Mouse (Mus musculus): ENCODE results near the gene Gfm1. TPM values are rescaled to one million over a fixed set of nuclear protein-coding genes. Genes with fewer than 3 reads are reported as not detected.

Gene Gfm1
- polyA plus RNA-seq, 1 experiment from 2014 or later: 53.5 TPM

DNA sequence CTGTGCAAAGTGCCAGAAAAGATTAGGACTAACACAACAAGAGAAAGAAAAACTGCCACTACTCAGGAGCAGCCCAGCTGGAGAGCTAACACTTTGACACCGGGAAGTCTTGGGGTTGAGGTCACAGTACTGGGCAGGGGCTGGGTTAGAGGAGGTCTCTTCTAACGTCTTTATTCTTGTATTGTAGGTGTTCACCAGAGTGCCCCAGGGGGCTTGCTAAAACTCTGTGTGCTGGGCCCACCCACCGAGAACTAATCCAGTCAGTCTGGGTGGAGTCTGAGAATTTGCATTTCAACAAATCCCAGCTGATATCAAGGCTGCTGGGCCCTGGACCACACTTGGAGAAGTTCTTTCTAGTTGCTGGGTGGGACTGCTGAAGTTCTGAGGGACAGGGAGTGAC, 74.0 kb downstream of the Gfm1 start:
- H3K9me3 ChIP-seq (ENCODE audit: control insufficient read depth, low read length): no peaks in the 10 kb centered on the region
- no peaks in the 10 kb centered on the region for H3K36me3 ChIP-seq (ENCODE audit: control insufficient read depth, insufficient read depth, low read length)
- no peak overlapping the region for H3K9ac ChIP-seq (ENCODE audit: low read depth, low read length)
- 8% methylated on average over 3 of the region's 3 CpGs for WGBS
- no peak overlapping the region for H3K4me3 ChIP-seq (ENCODE audit: low read depth, low read length)
- H3K4me2 ChIP-seq (ENCODE audit: low read depth, low read length): no peak overlapping the region
- no peaks in the 10 kb centered on the region for H3K4me1 ChIP-seq (ENCODE audit: control insufficient read depth, insufficient read depth, low read length)
- DNase-seq (ENCODE audit: low spot score) (no peak), ATAC-seq (ENCODE audit: low read depth) (no peak)
- no peak overlapping the region for H3K27ac ChIP-seq (replicated peaks; ENCODE audit: low read depth, low read length)
- no peaks in the 10 kb centered on the region for H3K27me3 ChIP-seq (replicated peaks; ENCODE audit: control insufficient read depth, insufficient read depth, low read length)

DNA sequence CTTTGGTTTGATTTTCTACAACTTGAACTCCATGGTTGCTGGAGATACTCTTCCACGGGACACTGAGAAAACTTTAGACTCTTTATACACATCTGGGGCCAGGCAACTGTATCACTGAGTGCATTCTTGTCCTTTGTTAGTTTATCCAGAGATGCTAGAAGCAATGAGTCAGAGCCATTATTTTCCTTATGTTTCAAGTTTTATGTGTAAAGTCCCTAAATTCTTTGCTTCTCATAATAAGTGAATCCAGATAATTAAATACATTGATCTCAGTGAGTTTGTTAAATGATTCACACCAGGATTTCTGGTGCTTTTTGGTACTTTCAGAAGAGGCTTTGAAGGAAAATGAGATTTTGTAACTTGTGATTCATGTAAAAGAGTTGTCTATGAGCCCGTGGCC, 75.4 kb downstream of the Gfm1 start:
- no peak overlapping the region for H3K4me3 ChIP-seq (ENCODE audit: low read depth, low read length)
- H3K9ac ChIP-seq (ENCODE audit: low read depth, low read length): no peak overlapping the region
- no peak for DNase-seq (ENCODE audit: low spot score)
- no peaks in the 10 kb centered on the region for H3K4me1 ChIP-seq (ENCODE audit: control insufficient read depth, insufficient read depth, low read length)
- WGBS: 66% methylated on average over 2 of the region's 2 CpGs
- H3K36me3 ChIP-seq (ENCODE audit: control insufficient read depth, insufficient read depth, low read length): no peaks in the 10 kb centered on the region
- H3K27me3 ChIP-seq (replicated peaks; ENCODE audit: control insufficient read depth, insufficient read depth, low read length): no peaks in the 10 kb centered on the region
- H3K9me3 ChIP-seq (ENCODE audit: control insufficient read depth, low read length): no peaks in the 10 kb centered on the region
- no peak for ATAC-seq (ENCODE audit: low read depth)
- H3K4me2 ChIP-seq (ENCODE audit: low read depth, low read length): no peak overlapping the region
- no peak overlapping the region for H3K27ac ChIP-seq (replicated peaks; ENCODE audit: low read depth, low read length)

DNA sequence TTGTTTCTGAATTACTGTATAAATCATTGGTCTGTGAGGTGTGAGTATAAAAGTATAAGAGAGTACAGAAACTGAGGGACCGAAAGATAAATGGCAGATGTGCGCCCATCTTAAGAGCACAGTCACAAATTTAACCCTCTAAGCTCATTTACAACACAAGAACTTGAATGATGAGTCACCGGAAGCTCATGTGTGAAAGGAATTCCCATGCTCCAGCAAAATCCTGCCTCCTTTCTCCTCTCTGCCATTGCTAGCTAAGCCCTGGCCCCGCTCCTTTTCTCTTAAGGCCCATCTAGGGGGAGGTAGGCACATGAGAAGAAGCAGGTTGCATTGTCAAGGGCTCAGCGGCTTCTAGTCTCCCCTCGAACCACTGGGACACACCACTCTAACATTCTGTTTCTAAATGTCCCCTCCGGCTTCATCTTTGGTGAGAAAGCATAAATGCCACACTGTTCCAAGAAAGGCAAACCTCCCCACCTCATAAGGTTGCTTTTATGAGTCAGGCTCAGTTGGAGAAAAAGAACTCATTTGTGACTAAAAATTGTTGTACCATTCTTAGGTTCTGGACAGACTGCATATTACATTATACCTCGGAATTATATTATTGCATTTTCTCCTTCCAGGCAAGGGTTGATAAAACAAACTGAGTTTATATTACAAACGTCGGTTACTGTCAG, 78.5 kb downstream of the Gfm1 start:
- Histone ChIP-seq H3K36me3 (ENCODE audit: control insufficient read depth, insufficient read depth, low read length) (no peaks in the 10 kb centered on the region), H3K27me3 (replicated peaks; ENCODE audit: control insufficient read depth, insufficient read depth, low read length) (0 out of 2 replicates have a peak, but pooled peaks cover 3% of the 10 kb centered on the region), H3K4me3 (ENCODE audit: low read depth, low read length) (no peak overlapping the region), H3K4me2 (ENCODE audit: low read depth, low read length) (no peak overlapping the region), H3K9me3 (ENCODE audit: control insufficient read depth, low read length) (no peaks in the 10 kb centered on the region), H3K9ac (ENCODE audit: low read depth, low read length) (no peak overlapping the region), H3K4me1 (ENCODE audit: control insufficient read depth, insufficient read depth, low read length) (no peaks in the 10 kb centered on the region), H3K27ac (replicated peaks; ENCODE audit: low read depth, low read length) (no peak overlapping the region)
- WGBS: 69% methylated on average over 10 of the region's 10 CpGs
- ATAC-seq (ENCODE audit: low read depth) (no peak), DNase-seq (ENCODE audit: low spot score) (no peak)

DNA sequence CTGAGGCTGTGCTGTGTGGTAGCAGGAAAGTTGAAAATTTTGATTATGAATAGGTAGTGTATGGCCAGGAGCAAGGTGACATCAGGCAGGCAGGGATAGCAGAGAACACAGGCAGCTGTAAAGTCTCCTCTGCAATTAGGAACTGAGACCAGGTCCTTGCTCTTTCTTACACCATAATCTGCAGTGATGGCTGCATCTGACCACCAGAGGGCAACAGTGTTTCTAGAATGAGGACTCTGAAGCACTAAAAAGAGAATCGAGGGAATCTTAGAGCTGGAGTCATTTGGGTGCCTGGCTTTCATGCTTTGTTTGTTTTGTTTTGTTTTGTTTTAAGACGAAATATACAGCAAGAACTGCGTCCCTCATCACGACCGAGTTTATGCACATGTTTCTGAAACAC, 82.9 kb downstream of the Gfm1 start:
- H3K4me2 ChIP-seq (ENCODE audit: low read depth, low read length): no peak overlapping the region
- H3K9me3 ChIP-seq (ENCODE audit: control insufficient read depth, low read length): no peaks in the 10 kb centered on the region
- H3K27me3 ChIP-seq (replicated peaks; ENCODE audit: control insufficient read depth, insufficient read depth, low read length): peaks cover 35% of the 10 kb centered on the region
- peak; percentile 53 for ATAC-seq (ENCODE audit: low read depth)
- H3K4me3 ChIP-seq (ENCODE audit: low read depth, low read length): no peak overlapping the region
- 5% methylated on average over 5 of the region's 5 CpGs for WGBS
- no peaks in the 10 kb centered on the region for H3K4me1 ChIP-seq (ENCODE audit: control insufficient read depth, insufficient read depth, low read length)
- peak; percentile 82 for DNase-seq (ENCODE audit: low spot score)
- H3K9ac ChIP-seq (ENCODE audit: low read depth, low read length): no peak overlapping the region
- no peak overlapping the region for H3K27ac ChIP-seq (replicated peaks; ENCODE audit: low read depth, low read length)
- H3K36me3 ChIP-seq (ENCODE audit: control insufficient read depth, insufficient read depth, low read length): no peaks in the 10 kb centered on the region

DNA sequence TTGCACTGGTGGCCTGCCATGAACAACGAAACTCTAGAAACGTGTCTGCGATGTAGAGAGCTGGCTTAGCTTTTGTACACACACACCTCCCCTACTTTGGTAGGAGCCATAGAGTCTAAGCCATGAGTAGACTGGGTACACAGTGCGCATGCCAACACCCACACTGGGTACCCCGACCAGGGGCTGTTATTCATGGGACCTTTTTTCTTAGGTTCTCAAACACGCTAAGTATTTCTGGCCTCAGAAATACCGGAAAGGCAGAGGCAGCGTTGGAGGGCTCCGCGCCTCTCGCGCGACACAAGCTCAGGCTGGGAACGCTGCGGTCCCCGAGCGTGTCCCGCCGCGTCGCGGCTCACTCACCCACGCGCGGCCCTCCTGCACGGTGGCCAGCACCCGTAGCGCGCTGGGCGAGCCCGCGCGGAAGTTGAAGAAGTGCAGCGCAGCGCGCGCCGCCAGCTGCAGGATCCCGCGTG, 84.9 kb downstream of the Gfm1 start:
- Histone ChIP-seq H3K4me3 (ENCODE audit: low read depth, low read length) (peak overlapping the region; percentile 61), H3K27me3 (replicated peaks; ENCODE audit: control insufficient read depth, insufficient read depth, low read length) (peaks cover 39% of the 10 kb centered on the region), H3K4me1 (ENCODE audit: control insufficient read depth, insufficient read depth, low read length) (no peaks in the 10 kb centered on the region), H3K9ac (ENCODE audit: low read depth, low read length) (peak overlapping the region; percentile 68), H3K4me2 (ENCODE audit: low read depth, low read length) (peak overlapping the region; percentile 100), H3K27ac (replicated peaks; ENCODE audit: low read depth, low read length) (no peak overlapping the region), H3K9me3 (ENCODE audit: control insufficient read depth, low read length) (no peaks in the 10 kb centered on the region), H3K36me3 (ENCODE audit: control insufficient read depth, insufficient read depth, low read length) (no peaks in the 10 kb centered on the region)
- WGBS: 9% methylated on average over 28 of the region's 40 CpGs
- peak; percentile 44 for ATAC-seq (ENCODE audit: low read depth)
- DNase-seq (ENCODE audit: low spot score): peak; percentile 29

DNA sequence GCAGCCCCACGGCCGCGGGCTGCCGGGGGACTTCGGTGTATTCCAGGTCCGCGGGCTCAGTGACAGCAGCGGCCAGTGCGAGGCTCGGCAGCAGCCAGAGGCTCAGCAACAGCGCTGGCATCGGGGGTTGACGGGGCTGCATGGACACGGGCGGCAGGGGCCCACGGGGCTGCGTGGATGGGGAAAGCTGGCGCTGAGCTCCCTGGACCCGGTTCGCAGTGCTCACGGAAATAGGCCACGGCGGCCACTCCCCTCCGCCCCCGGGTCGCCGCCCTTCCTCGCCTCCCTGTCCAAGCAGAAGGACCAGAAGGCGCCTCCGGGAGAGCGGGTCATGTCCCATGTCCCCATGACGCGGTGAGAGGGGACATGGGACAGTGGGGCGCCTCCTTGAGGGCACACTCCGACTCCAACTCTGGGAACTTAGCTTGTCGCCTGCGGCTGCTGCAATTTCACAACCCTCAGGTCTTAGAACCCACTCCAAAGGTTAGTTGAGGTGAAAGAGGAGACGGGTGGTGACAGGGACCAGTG, 85.4 kb downstream of the Gfm1 start, which contains the start of gene Rarres1:
Gene Rarres1, minus strand, starts transcription at position 250 of the 528 bp plus-strand sequence.
- no peaks in the 10 kb centered on the region for H3K9me3 ChIP-seq (ENCODE audit: control insufficient read depth, low read length)
- 2% methylated on average over 18 of the region's 38 CpGs for WGBS
- H3K27me3 ChIP-seq (replicated peaks; ENCODE audit: control insufficient read depth, insufficient read depth, low read length): peaks cover 39% of the 10 kb centered on the region
- no peaks in the 10 kb centered on the region for H3K4me1 ChIP-seq (ENCODE audit: control insufficient read depth, insufficient read depth, low read length)
- ATAC-seq (ENCODE audit: low read depth) (peak; percentile 35; the same call in 1 of the 2 replicates), DNase-seq (ENCODE audit: low spot score) (no peak)
- H3K4me2 ChIP-seq (ENCODE audit: low read depth, low read length): peak within 1 kb of the TSS; percentile 100
- H3K9ac ChIP-seq (ENCODE audit: low read depth, low read length): peak within 1 kb of the TSS; percentile 68
- no peaks in the 10 kb centered on the region for H3K36me3 ChIP-seq (ENCODE audit: control insufficient read depth, insufficient read depth, low read length)
- no peak within 1 kb of the TSS for H3K27ac ChIP-seq (replicated peaks; ENCODE audit: low read depth, low read length)
- H3K4me3 ChIP-seq (ENCODE audit: low read depth, low read length): peak within 1 kb of the TSS; percentile 61

DNA sequence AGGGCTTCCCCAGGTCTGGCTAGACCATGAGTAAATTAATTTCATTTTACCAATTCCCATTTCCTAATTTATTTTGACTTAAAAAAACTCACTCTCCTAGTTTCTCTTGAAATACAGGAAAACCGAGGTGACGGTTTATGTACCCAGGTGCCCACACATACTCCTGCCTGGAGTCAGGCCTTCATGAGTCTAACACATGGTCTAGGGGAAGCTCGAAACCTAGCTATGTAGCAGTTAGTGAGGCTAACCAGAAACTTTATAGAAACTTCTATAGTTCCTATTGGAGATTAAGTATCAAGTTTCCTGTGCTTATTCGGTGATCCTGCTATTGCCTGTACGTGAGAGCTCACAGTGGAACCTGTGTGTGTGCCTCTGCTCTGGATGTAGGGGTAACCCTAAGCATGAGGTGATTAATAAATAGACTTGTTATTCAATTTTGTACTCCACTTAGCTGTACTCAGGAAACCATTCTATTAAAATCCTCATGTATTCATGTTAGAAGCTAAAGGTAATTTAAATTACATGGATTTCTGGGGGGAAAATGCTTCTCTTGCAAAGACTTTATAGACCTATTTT, 90.8 kb downstream of the Gfm1 start:
- H3K4me1 ChIP-seq (ENCODE audit: control insufficient read depth, insufficient read depth, low read length): peaks cover 5% of the 10 kb centered on the region; the same call in 1 of the 2 replicates
- 67% methylated on average over 5 of the region's 5 CpGs for WGBS
- no peak overlapping the region for H3K4me2 ChIP-seq (ENCODE audit: low read depth, low read length)

DNA sequence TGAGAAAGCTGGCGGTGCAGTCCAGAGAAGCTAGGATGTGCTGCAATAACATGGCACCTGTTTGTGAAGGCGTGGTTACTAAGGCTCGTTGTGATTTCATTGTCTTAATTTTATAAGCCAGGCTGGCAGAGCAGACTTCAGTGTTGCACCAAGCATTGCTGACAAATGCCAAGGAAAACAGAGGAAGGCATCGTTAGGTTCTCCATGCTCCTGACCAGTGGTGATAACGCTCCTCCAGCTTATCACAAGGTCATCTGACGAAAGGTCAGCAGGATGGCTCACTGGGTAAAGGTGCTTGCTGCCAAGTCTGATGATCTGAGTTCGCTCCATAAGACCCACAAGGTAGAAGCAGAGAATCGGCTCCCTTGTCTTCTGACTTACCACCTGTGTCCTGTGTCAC, 92.8 kb downstream of the Gfm1 start:
- ATAC-seq (ENCODE audit: low read depth) (no peak), DNase-seq (ENCODE audit: low spot score) (no peak)
- Histone ChIP-seq H3K36me3 (ENCODE audit: control insufficient read depth, insufficient read depth, low read length) (no peaks in the 10 kb centered on the region), H3K4me2 (ENCODE audit: low read depth, low read length) (no peak overlapping the region), H3K4me1 (ENCODE audit: control insufficient read depth, insufficient read depth, low read length) (peaks cover 5% of the 10 kb centered on the region; the same call in 1 of the 2 replicates), H3K9me3 (ENCODE audit: control insufficient read depth, low read length) (no peaks in the 10 kb centered on the region), H3K27ac (replicated peaks; ENCODE audit: low read depth, low read length) (no peak overlapping the region), H3K9ac (ENCODE audit: low read depth, low read length) (no peak overlapping the region), H3K4me3 (ENCODE audit: low read depth, low read length) (no peak overlapping the region), H3K27me3 (replicated peaks; ENCODE audit: control insufficient read depth, insufficient read depth, low read length) (peaks cover 4% of the 10 kb centered on the region)
- 84% methylated on average over 8 of the region's 8 CpGs for WGBS

More for the DNA sequence above, 90.8 kb downstream of the Gfm1 start:
- Histone ChIP-seq H3K9me3 (ENCODE audit: control insufficient read depth, low read length) (no peaks in the 10 kb centered on the region), H3K36me3 (ENCODE audit: control insufficient read depth, insufficient read depth, low read length) (no peaks in the 10 kb centered on the region), H3K27ac (replicated peaks; ENCODE audit: low read depth, low read length) (no peak overlapping the region), H3K27me3 (replicated peaks; ENCODE audit: control insufficient read depth, insufficient read depth, low read length) (peaks cover 24% of the 10 kb centered on the region), H3K9ac (ENCODE audit: low read depth, low read length) (no peak overlapping the region), H3K4me3 (ENCODE audit: low read depth, low read length) (no peak overlapping the region)
- no peak for DNase-seq (ENCODE audit: low spot score)
- ATAC-seq (ENCODE audit: low read depth): no peak

Data from embryonic facial prominence, embryonic 14.5 days (tissue).